Mouse (Mus musculus) erythroblast, embryonic 14.5 days (primary cell): ENCODE measurements around the gene Fcrla. TPM values are rescaled to one million over a fixed set of nuclear protein-coding genes. Genes with fewer than 3 reads are reported as not detected.

Source experiments
- H3K27me3 ChIP-seq: 2 replicates; pipeline ENCODE4 v1.6.1; 2012; ENCODE audit warnings: inconsistent platforms; ENCODE audit not compliant: control insufficient read depth
- H3K36me3 ChIP-seq: 2 replicates; pipeline ENCODE4 v1.6.1; 2012; ENCODE audit warnings: mild to moderate bottlenecking, inconsistent platforms; ENCODE audit not compliant: control insufficient read depth
- H3K4me1 ChIP-seq: 2 replicates; pipeline ENCODE4 v1.6.1; 2012; ENCODE audit warnings: inconsistent platforms; ENCODE audit not compliant: control insufficient read depth
- H3K4me3 ChIP-seq: replicated peaks from 2 replicates; pipeline ENCODE3; 2012; ENCODE audit warnings: moderate library complexity, mild to moderate bottlenecking, inconsistent platforms
- H3K9me3 ChIP-seq: 2 replicates; pipeline ENCODE4 v1.6.1; 2012; ENCODE audit warnings: low read length, inconsistent platforms, mixed read lengths; ENCODE audit not compliant: control insufficient read depth
- GATA1 ChIP-seq: IDR thresholded peaks from 2 replicates; pipeline ENCODE4 v1.6.1; 2012; ENCODE audit warnings: low read length, inconsistent platforms, mixed read lengths
- TAL1 ChIP-seq: IDR thresholded peaks from 3 replicates; pipeline ENCODE4 v1.6.1; 2012; ENCODE audit warnings: low read length, inconsistent platforms, mixed read lengths
- polyA plus RNA-seq: library from polyadenylated mRNA; stranded (reverse); fragments of >175 nt; gene quantifications from 2 replicates; pipeline ENCODE4 v1.2.3, GENCODE M21; 2012

Gene Fcrla
- polyA plus RNA-seq, 1 experiment = not detected

GRCm38 (mm10) chr1:170933940-170934339 lies 6.6 kb upstream of the Fcrla start:
- H3K36me3 ChIP-seq = no peaks in the 10 kb centered on the region
- H3K27me3 ChIP-seq = no peaks in the 10 kb centered on the region
- H3K4me3 ChIP-seq = no peak overlapping the region
- no peaks in the 10 kb centered on the region for H3K4me1 ChIP-seq
- no peaks in the 10 kb centered on the region for H3K9me3 ChIP-seq
- no peak for TF ChIP-seq TAL1
- TF ChIP-seq GATA1 = no peak

GRCm38 (mm10) chr1:170933386-170933920 lies 6.1 kb upstream of the Fcrla start:
- Histone ChIP-seq H3K4me3 (no peak overlapping the region), H3K36me3 (no peaks in the 10 kb centered on the region), H3K9me3 (no peaks in the 10 kb centered on the region), H3K4me1 (no peaks in the 10 kb centered on the region), H3K27me3 (no peaks in the 10 kb centered on the region)
- no peak for TF ChIP-seq GATA1
- TF ChIP-seq TAL1 = no peak

GRCm38 (mm10) chr1:170932043-170932442 lies 4.7 kb upstream of the Fcrla start:
- Histone ChIP-seq H3K27me3 (no peaks in the 10 kb centered on the region), H3K4me3 (no peak overlapping the region), H3K4me1 (no peaks in the 10 kb centered on the region), H3K9me3 (no peaks in the 10 kb centered on the region), H3K36me3 (no peaks in the 10 kb centered on the region)
- TF ChIP-seq GATA1 (no peak), TAL1 (no peak)

- peaks cover 5% of the 10 kb centered on the region for H3K4me1 ChIP-seq
- H3K9me3 ChIP-seq = no peaks in the 10 kb centered on the region
- no peak for TF ChIP-seq GATA1
- no peak for TF ChIP-seq TAL1
- H3K36me3 ChIP-seq = no peaks in the 10 kb centered on the region
- no peak overlapping the region for H3K4me3 ChIP-seq
- H3K27me3 ChIP-seq = no peaks in the 10 kb centered on the region
Measured at GRCm38 (mm10) chr1:170929245-170929644, 1.9 kb upstream of the Fcrla start.

- no peaks in the 10 kb centered on the region for H3K36me3 ChIP-seq
- H3K4me3 ChIP-seq = no peak overlapping the region
- no peaks in the 10 kb centered on the region for H3K9me3 ChIP-seq
- peaks cover 7% of the 10 kb centered on the region for H3K4me1 ChIP-seq
- TF ChIP-seq GATA1 = no peak
- TF ChIP-seq TAL1 = no peak
- H3K27me3 ChIP-seq = no peaks in the 10 kb centered on the region
Measured at GRCm38 (mm10) chr1:170928467-170928866, 1.1 kb upstream of the Fcrla start.

GRCm38 (mm10) chr1:170926941-170927340 lies 442 bp downstream of the Fcrla start:
- H3K36me3 ChIP-seq = no peaks in the 10 kb centered on the region
- no peaks in the 10 kb centered on the region for H3K9me3 ChIP-seq
- H3K27me3 ChIP-seq = no peaks in the 10 kb centered on the region
- H3K4me3 ChIP-seq = no peak overlapping the region
- peaks cover 7% of the 10 kb centered on the region for H3K4me1 ChIP-seq
- no peak for TF ChIP-seq GATA1
- TF ChIP-seq TAL1 = no peak

- Histone ChIP-seq H3K27me3 (no peaks in the 10 kb centered on the region), H3K36me3 (no peaks in the 10 kb centered on the region), H3K9me3 (no peaks in the 10 kb centered on the region), H3K4me1 (peaks cover 7% of the 10 kb centered on the region), H3K4me3 (peak overlapping the region; percentile 51)
- TF ChIP-seq GATA1 = no peak
- TF ChIP-seq TAL1 = no peak
Measured at GRCm38 (mm10) chr1:170924485-170924884, 2.9 kb downstream of the Fcrla start.

- TF ChIP-seq GATA1 = no peak
- TF ChIP-seq TAL1 = no peak
- peaks cover 3% of the 10 kb centered on the region for H3K4me1 ChIP-seq
- no peaks in the 10 kb centered on the region for H3K27me3 ChIP-seq
- H3K4me3 ChIP-seq = no peak overlapping the region
- H3K9me3 ChIP-seq = no peaks in the 10 kb centered on the region
- no peaks in the 10 kb centered on the region for H3K36me3 ChIP-seq
Measured at GRCm38 (mm10) chr1:170919308-170919707, 8.1 kb downstream of the Fcrla start.

GRCm38 (mm10) chr1:170915657-170916056 lies 11.7 kb downstream of the Fcrla start:
- Histone ChIP-seq H3K27me3 (peaks cover 3% of the 10 kb centered on the region; the same call in 1 of the 2 replicates), H3K36me3 (no peaks in the 10 kb centered on the region), H3K4me3 (no peak overlapping the region), H3K4me1 (no peaks in the 10 kb centered on the region), H3K9me3 (no peaks in the 10 kb centered on the region)
- TF ChIP-seq TAL1 (no peak), GATA1 (no peak)

GRCm38 (mm10) chr1:170912891-170913615 lies 14.3 kb downstream of the Fcrla start, which contains the start of gene Fcrlb:
Fcrlb (minus strand) TSS chr1:170912941.
- no peak within 1 kb of the TSS for H3K4me3 ChIP-seq
- H3K36me3 ChIP-seq = no peaks in the 10 kb centered on the region
- peaks cover 14% of the 10 kb centered on the region for H3K27me3 ChIP-seq
- H3K4me1 ChIP-seq = peaks cover 3% of the 10 kb centered on the region; the same call in 1 of the 2 replicates
- TF ChIP-seq GATA1 (no peak), TAL1 (no peak)
- no peaks in the 10 kb centered on the region for H3K9me3 ChIP-seq
